Mouse (Mus musculus) ES-CJ7 (cell line): ENCODE data around the gene Camk2b.

Experiments
- DNase-seq: peaks from one replicate; pipeline ENCODE4 v3.0.0; 2011; ENCODE audit warnings: low read depth, low spot score

Gene Camk2b

GRCm38 (mm10) chr11:6066176-6066575 lies at the start of gene Camk2b:
Gene Camk2b, minus strand, starts transcription at chr11:6066362.
- no peak for DNase-seq

- no peak for DNase-seq
These were observed 45.7 kb upstream of the Camk2b start for GRCm38 (mm10) chr11:6111734-6112484.

GRCm38 (mm10) chr11:6109990-6110389 lies 43.8 kb upstream of the Camk2b start:
- no peak for DNase-seq

GRCm38 (mm10) chr11:6108296-6108695 lies 42.1 kb upstream of the Camk2b start:
- DNase-seq = no peak

- DNase-seq = no peak
These were observed 41.6 kb upstream of the Camk2b start for GRCm38 (mm10) chr11:6107722-6108121.

- no peak for DNase-seq
These were observed 38.6 kb upstream of the Camk2b start for GRCm38 (mm10) chr11:6104734-6105133.

GRCm38 (mm10) chr11:6096637-6097036 lies 30.5 kb upstream of the Camk2b start:
- DNase-seq = peak; percentile 51

- no peak for DNase-seq
These were observed 20.8 kb upstream of the Camk2b start for GRCm38 (mm10) chr11:6086991-6087390.

- no peak for DNase-seq
These were observed 12.6 kb upstream of the Camk2b start for GRCm38 (mm10) chr11:6078737-6079136.

- DNase-seq = no peak
These were observed 9.5 kb upstream of the Camk2b start for GRCm38 (mm10) chr11:6075618-6076066.

- DNase-seq = peak; percentile 64
These were observed 2.2 kb upstream of the Camk2b start for GRCm38 (mm10) chr11:6068181-6068957.

- DNase-seq = peak; percentile 81
These were observed 998 bp upstream of the Camk2b start for GRCm38 (mm10) chr11:6067160-6067559.

GRCm38 (mm10) chr11:6065551-6066121 lies 526 bp downstream of the Camk2b start:
- DNase-seq = no peak

GRCm38 (mm10) chr11:6065046-6065521 lies 1.1 kb downstream of the Camk2b start:
- no peak for DNase-seq

- DNase-seq = no peak
These were observed 1.7 kb downstream of the Camk2b start for GRCm38 (mm10) chr11:6064215-6065045.

GRCm38 (mm10) chr11:6063501-6064214 lies 2.5 kb downstream of the Camk2b start:
- DNase-seq = no peak

GRCm38 (mm10) chr11:6063065-6063464 lies 3.1 kb downstream of the Camk2b start:
- DNase-seq = no peak

GRCm38 (mm10) chr11:6062329-6062728 lies 3.8 kb downstream of the Camk2b start:
- DNase-seq = no peak

GRCm38 (mm10) chr11:6061891-6062290 lies 4.3 kb downstream of the Camk2b start:
- DNase-seq = peak; percentile 46

GRCm38 (mm10) chr11:6059162-6059561 lies 7.0 kb downstream of the Camk2b start:
- no peak for DNase-seq

- no peak for DNase-seq
These were observed 12.8 kb downstream of the Camk2b start for GRCm38 (mm10) chr11:6053386-6053785.
